Mouse (Mus musculus) layer of hippocampus, adult 8-10 months (tissue): ENCODE data around the gene Rpl21. TPM values are rescaled to one million over a fixed set of nuclear protein-coding genes. Genes with fewer than 3 reads are reported as not detected.
"Not testable (repeated sequence)": the region's sequence is repeated elsewhere in the genome, so short reads cannot be mapped to it uniquely, and the experiment has no call there.

Experiments used
- DNase-seq, 2 experiments: peaks; one replicate each; pipeline ENCODE4 v3.0.0; 2022; ENCODE audit warnings: low spot score in 2 of 2
- total RNA-seq, 4 experiments: library from RNA; stranded (reverse); gene quantifications; 2 replicates each; pipeline ENCODE4 v1.2.4; 2022

Rpl21 gene
- total RNA-seq, 4 experiments from 2014 or later = 157 to 258 (median 206) TPM

DNA sequence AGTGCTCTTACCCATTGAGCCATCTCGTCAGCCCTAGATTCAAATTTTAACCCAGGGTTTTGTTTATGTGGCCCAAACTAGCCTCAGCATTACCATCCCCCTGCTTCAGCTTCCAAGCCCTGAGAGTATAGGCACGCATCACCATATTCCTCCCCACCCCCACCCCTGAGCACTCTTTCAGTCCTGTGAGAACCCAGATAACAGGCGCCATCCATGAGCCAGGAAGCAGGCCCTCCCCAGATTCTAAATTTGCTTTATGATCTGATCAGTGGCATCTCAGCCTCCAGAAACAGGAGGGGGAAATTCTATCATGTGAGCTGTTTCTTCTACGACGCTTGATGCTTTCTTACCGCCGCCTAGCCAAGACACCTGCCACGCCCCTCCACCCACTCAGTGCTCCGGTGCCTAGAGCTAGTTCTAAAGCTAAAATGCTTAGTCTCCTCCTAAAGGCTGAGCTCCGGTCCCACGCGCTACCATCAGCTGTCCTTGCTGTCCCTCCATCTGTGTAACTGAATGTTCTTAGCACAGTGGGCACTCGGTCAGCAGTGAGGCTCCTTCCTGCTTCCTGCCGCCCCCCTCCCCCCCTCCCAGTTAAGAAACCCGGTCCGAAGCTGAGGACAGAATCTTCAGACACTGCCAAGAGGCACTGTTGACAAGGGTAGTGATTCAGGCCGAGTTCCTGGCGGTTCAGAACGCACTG, 34.7 kb downstream of the Rpl21 start:
- DNase-seq = peak; percentile 77 to 79

DNA sequence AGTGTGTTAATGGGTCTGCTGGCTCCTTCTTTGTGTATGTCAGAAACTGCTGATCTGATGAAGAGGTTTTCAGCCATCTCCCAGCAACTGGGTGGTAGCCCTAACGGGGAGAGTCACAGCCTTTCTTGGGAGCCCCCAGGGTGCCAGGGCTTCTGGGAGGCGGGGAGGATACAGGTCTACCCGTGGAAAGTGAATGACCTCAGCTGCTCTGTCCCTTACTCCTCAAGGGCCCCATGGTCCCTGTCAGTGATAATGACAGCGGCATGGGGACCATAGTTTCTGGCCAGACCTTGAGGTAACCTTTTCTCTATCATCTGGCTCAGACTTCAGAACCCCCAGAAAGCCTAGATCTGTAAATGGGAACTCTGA, 35.2 kb downstream of the Rpl21 start:
- DNase-seq = no peak

DNA sequence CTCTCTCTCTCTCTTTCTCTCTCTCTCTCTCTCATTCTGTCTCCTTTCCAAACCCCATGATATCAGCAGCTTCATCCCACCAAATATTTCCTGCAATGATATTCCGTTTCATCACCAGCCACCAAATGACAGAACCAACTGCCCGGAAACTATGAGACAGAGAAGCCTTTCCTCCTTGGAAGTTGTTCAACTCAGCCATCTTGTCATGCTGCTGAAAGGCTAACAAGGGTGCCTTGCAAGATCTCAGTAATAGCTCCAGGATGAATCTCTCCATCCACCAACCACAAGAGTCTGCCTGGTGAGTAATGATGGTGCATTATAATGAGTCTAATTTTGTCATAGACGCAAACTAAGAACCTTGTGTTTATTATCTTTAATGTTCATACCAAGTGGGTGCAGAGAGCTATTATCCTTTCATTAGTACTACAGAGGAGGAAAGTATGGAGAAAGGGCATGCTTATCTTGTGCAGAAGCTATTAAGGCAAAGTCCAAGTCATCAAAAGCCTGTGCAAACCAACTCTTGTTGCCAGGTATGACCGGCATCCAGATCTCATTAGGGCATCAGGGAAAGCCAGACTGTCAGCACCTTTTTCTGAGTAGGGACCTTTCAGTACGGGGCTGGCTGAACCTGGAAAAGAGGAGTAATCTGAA, 40.4 kb downstream of the Rpl21 start:
- DNase-seq = no peak

DNA sequence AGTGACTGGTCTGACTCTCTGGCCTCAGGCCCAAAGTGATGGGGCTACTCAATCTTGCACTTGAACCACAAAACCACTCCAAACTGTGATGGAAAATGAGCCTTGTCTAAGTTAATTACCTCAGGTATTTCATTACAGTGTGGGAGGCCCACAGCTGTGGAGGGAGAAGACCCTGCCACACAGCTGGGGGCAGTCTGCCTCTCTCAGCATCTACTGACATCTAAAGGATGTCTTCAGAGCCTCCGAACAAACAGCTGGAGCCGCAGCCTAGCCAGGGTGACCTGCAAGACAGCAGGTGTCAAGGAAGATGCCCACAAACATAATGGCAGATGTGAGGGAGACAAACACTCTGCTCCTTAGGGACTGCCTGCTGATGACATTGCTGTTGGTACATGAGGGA, 43.3 kb downstream of the Rpl21 start:
- no peak for DNase-seq

DNA sequence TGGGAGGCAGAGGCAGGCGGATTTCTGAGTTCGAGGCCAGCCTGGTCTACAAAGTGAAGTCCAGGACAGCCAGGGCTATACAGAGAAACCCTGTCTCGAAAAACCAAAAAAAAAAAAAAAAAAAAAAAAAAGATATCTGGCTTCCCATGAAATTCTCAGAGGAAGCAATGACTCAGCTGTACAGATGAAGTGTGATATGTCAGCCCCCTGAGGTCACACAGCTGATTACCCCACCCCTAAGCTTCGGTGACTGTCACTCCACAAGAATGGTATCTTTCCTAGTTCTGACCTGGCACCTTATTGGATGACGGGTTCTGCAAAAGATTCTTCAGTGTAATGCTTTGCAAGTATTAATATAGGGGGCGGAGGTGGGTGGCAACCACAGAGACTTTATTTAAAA, 45.2 kb downstream of the Rpl21 start:
- DNase-seq = not testable (repeated sequence)

DNA sequence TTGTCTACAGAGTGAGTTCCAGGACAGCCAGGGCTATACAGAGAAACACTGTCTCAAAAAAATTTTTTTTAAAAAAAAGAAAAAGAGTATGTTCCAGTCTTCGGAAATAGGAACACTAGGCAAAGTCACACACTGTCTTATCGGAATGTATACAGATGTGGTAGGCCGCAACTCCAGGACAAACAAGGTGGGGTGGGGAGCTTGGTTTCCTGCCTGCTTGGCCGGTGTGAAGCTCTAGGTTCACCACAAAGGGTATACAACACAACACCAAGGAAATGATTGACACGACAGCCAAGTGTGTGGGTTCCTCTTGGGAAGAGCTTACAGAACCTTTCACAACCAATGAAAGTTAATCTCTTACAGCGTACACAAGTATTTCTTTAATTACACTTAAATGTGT, 49.6 kb downstream of the Rpl21 start:
- no peak for DNase-seq

DNA sequence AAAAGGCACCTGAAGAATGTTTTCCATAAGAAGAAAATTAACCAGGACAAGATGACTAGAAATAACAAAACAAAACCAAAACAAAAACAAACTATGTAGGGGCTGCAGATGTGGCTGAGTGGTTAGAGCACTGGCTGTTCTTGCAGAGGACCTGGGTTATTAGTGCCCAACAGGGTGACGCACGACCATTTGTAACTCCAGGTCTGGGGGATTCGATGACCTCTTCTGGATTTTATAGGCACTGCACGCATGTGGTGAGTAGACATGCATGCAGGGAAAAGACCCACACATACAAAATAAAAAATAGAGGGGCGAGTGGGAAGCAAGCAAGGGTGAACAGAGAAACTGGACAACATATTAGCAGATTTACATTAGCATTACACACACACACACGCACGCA, 50.4 kb downstream of the Rpl21 start:
- DNase-seq = no peak

DNA sequence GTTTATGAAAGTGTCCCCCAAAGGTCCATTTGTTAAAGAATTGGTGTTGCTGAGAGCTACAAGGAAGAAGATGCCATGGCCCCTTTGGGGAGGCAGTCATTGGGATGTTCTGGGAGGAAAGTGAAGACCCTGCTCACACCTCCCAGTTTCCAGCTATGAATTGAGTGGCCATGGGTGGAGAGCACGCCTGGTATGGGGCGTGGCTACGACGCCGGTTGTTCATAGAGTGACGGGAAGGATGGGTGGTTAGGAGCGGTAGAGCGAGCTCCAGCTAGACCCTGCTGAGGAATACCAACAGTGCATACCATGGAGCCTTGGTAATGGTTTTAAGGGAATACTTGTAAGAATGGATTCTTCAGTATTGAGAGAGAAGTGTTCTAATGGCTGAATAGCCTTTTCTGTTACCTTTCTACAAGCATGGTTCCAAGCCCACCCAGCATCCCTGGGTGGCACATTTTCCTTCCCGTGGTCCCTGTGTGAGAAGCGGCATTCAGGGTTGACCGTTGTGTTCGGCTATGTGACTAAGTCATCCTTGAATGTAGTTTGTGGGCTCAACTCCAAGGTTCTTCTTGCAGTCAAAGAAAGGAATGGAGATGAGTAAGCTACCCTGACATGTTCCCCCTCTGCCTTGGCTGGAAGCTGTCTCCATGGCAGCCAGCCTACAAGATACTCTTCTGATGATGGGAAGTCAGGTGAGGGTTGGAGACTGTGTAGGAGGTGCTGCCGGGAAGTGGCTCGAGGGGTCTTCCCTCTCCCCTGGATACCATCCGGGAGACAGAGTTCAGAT, 51.0 kb downstream of the Rpl21 start:
- DNase-seq = no peak

Other genes starting within 250 kb of the Rpl21 start
- 10 to 100 TPM; 29.4 to 40.7 (median 30.4) TPM for gene Gpr12, start 247.7 kb upstream of the Rpl21 start, total RNA-seq
- gene Usp12, start 37.9 kb upstream of the Rpl21 start, total RNA-seq = 10 to 100 TPM; 52.3 to 61.4 (median 57.4) TPM
- gene Rasl11a, start 12.2 kb downstream of the Rpl21 start, total RNA-seq = 10 to 100 TPM; 10.8 to 15.0 (median 11.9) TPM
- 10 to 100 TPM; 20.9 to 24.1 (median 22.4) TPM for gene Gtf3a, start 115.8 kb downstream of the Rpl21 start, total RNA-seq
- gene Mtif3, start 130.9 kb downstream of the Rpl21 start, total RNA-seq = 10 to 100 TPM; 17.7 to 20.4 (median 20.0) TPM
- 1 to 10 TPM; 5.8 to 7.2 (median 6.5) TPM for gene Lnx2, start 243.7 kb downstream of the Rpl21 start, total RNA-seq
- gene Polr1d, start 244.2 kb downstream of the Rpl21 start, total RNA-seq = 10 to 100 TPM; 65.2 to 70.8 (median 66.7) TPM